Mouse (Mus musculus): ENCODE results near the gene Nup214. TPM values are rescaled to one million over a fixed set of nuclear protein-coding genes. Genes with fewer than 3 reads are reported as not detected.

Nup214 gene
- polyA plus RNA-seq, 1 experiment = 29.5 TPM

DNA sequence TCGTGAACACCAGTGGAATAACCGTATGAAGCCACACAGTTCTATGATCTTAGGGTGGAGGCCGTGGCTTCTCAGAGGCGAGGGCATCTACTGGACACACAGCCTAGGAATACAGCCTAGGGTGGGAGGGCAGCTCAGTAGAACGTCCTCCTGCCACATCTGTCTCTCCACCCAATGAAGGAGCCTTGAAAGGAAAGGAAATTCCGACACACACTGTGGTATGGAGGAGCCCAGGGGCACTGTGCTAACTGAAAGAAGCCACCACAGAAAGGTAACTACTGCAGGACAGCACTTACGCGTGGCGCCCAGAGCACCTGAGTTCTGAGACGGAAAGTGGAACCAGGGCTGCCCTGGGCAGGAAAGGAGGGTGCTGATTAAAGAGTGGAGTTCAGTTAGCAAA, 96.5 kb downstream of the Nup214 start:
- WGBS = 85% methylated on average over 10 of the region's 10 CpGs
- DNase-seq (ENCODE audit: low read depth in 1 of 2, low spot score in 2 of 2) = no peak
- TF ChIP-seq CTCF (IDR thresholded peaks at IDR 0.05; ENCODE audit: extremely low read depth, insufficient read depth, insufficient read length, insufficient replicate concordance) = no peak
- no peak for TF ChIP-seq POLR2A (IDR thresholded peaks at IDR 0.05; ENCODE audit: low read depth, low read length)
- Histone ChIP-seq H3K27me3 (ENCODE audit: control insufficient read depth, insufficient read depth, low read length) (no peaks in the 10 kb centered on the region), H3K27ac (ENCODE audit: insufficient read depth, low read length) (peak overlapping the region; percentile 55), H3K4me1 (ENCODE audit: control insufficient read depth, insufficient read depth, insufficient read length) (peaks cover 3% of the 10 kb centered on the region; the same call in 1 of the 2 replicates), H3K4me3 (ENCODE audit: extremely low read depth, insufficient read depth, insufficient read length) (no peak overlapping the region), H3K36me3 (ENCODE audit: control insufficient read depth, insufficient read depth, low read length) (peaks cover 23% of the 10 kb centered on the region)

DNA sequence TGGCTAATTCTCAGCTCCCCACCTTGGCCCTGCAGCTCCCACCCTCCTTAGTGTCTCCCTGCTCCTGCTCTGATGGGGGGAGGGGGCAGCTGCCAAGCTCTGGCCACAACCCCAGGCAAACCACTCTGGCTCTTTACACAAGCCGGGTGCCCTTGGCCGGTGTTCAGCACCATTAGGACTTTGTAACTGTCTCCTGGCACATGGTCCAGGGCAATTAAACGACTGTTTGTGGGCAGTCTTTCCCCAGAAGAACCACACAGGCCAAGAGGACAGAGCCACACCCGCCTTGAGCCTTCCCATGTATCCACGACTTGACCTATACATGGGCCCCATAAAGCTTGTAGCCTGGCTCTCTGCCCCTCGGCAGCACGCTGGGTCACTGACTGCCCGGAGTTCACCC, 100.2 kb downstream of the Nup214 start:
- Histone ChIP-seq H3K4me3 (ENCODE audit: extremely low read depth, insufficient read depth, insufficient read length) (no peak overlapping the region; the same call in 1 of the 2 replicates), H3K36me3 (ENCODE audit: control insufficient read depth, insufficient read depth, low read length) (peaks cover under 1% of the 10 kb centered on the region; the same call in 1 of the 2 replicates), H3K27me3 (ENCODE audit: control insufficient read depth, insufficient read depth, low read length) (no peaks in the 10 kb centered on the region), H3K27ac (ENCODE audit: insufficient read depth, low read length) (peak overlapping the region; percentile 72), H3K4me1 (ENCODE audit: control insufficient read depth, insufficient read depth, insufficient read length) (peaks cover 10% of the 10 kb centered on the region; the same call in 1 of the 2 replicates)
- DNase-seq (ENCODE audit: low read depth in 1 of 2, low spot score in 2 of 2) = no peak
- TF ChIP-seq CTCF (IDR thresholded peaks at IDR 0.05; ENCODE audit: extremely low read depth, insufficient read depth, insufficient read length, insufficient replicate concordance) = no peak
- no peak for TF ChIP-seq POLR2A (IDR thresholded peaks at IDR 0.05; ENCODE audit: low read depth, low read length)
- WGBS = 64% methylated on average over 8 of the region's 8 CpGs

DNA sequence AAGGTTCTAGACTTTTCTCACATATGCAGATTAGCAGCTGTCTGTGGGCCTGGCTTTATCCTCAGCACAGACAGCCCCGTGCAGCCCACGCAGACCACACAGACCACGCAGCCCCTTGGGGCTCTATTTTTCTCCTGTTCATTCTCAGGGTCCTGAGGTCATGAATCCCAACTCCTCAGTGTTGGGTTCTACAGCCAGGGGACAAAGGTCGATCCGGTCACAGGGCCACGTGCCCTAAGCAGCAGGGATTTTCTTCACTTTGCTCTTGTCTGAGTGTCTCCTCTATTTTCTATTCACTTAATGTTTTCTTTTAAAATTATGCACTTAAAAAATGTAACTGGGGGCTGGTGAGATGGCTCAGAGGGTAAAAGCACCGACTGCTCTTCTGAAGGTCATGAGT, 101.1 kb downstream of the Nup214 start:
- WGBS = 56% methylated on average over 7 of the region's 7 CpGs
- peaks cover 12% of the 10 kb centered on the region; the same call in 1 of the 2 replicates for H3K4me1 ChIP-seq (ENCODE audit: control insufficient read depth, insufficient read depth, insufficient read length)
- no peak for DNase-seq (ENCODE audit: low read depth in 1 of 2, low spot score in 2 of 2)
- H3K4me3 ChIP-seq (ENCODE audit: extremely low read depth, insufficient read depth, insufficient read length) = no peak overlapping the region
- no peak for TF ChIP-seq CTCF (IDR thresholded peaks at IDR 0.05; ENCODE audit: extremely low read depth, insufficient read depth, insufficient read length, insufficient replicate concordance)
- TF ChIP-seq POLR2A (IDR thresholded peaks at IDR 0.05; ENCODE audit: low read depth, low read length) = no peak
- H3K27me3 ChIP-seq (ENCODE audit: control insufficient read depth, insufficient read depth, low read length) = no peaks in the 10 kb centered on the region
- H3K27ac ChIP-seq (ENCODE audit: insufficient read depth, low read length) = peak overlapping the region; percentile 43; the same call in 1 of the 2 replicates
- H3K36me3 ChIP-seq (ENCODE audit: control insufficient read depth, insufficient read depth, low read length) = no peaks in the 10 kb centered on the region; the same call in 1 of the 2 replicates

DNA sequence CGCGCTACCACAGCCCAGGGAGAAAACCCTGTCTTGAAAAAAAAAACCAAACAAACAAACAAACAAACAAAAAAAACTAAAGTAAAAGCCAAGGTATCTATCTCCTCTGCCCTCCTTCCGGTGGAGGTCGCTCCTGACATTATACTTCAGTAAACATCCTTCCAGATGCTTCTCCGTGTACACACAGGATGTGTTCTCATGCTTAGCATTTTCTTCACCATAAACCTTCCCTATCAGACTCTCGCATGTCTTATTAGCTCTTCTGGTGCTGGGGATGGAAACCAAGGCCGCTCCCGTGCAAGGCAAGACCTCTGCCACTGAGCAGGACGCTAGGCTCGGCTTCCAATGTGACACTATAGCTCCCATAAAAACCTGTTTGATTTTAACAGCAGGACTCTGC, 103.5 kb downstream of the Nup214 start:
- peaks cover 14% of the 10 kb centered on the region; the same call in 1 of the 2 replicates for H3K4me1 ChIP-seq (ENCODE audit: control insufficient read depth, insufficient read depth, insufficient read length)
- no peaks in the 10 kb centered on the region for H3K27me3 ChIP-seq (ENCODE audit: control insufficient read depth, insufficient read depth, low read length)
- DNase-seq (ENCODE audit: low read depth in 1 of 2, low spot score in 2 of 2) = no peak
- 76% methylated on average over 10 of the region's 10 CpGs for WGBS
- TF ChIP-seq POLR2A (IDR thresholded peaks at IDR 0.05; ENCODE audit: low read depth, low read length) (no peak), CTCF (IDR thresholded peaks at IDR 0.05; ENCODE audit: extremely low read depth, insufficient read depth, insufficient read length, insufficient replicate concordance) (no peak)
- H3K4me3 ChIP-seq (ENCODE audit: extremely low read depth, insufficient read depth, insufficient read length) = peak overlapping the region; percentile 43; the same call in 1 of the 2 replicates
- peak overlapping the region; percentile 89 for H3K27ac ChIP-seq (ENCODE audit: insufficient read depth, low read length)
- no peaks in the 10 kb centered on the region; the same call in 1 of the 2 replicates for H3K36me3 ChIP-seq (ENCODE audit: control insufficient read depth, insufficient read depth, low read length)

DNA sequence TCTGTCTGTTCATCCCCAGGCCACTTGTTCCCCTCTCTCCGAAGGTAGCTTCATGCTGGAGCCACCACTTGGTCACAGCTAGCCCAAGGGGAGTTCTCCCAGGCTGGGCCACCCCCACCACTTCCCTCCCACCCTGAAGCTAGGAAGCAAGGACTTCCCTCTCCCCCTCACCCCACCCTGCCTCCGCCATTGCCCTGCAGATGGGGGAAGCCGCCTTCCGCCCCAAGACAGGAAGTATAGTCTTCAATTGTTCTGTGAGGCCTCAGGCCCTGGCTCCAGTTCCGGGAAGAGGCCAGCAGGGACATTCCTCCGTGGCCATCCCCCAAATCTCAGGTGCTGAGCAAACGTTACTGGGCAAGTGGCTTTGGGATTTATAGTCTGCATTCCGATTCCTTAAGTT, 104.3 kb downstream of the Nup214 start:
- Histone ChIP-seq H3K36me3 (ENCODE audit: control insufficient read depth, insufficient read depth, low read length) (no peaks in the 10 kb centered on the region; the same call in 1 of the 2 replicates), H3K27me3 (ENCODE audit: control insufficient read depth, insufficient read depth, low read length) (no peaks in the 10 kb centered on the region), H3K4me1 (ENCODE audit: control insufficient read depth, insufficient read depth, insufficient read length) (peaks cover 14% of the 10 kb centered on the region; the same call in 1 of the 2 replicates), H3K27ac (ENCODE audit: insufficient read depth, low read length) (peak overlapping the region; percentile 89), H3K4me3 (ENCODE audit: extremely low read depth, insufficient read depth, insufficient read length) (peak overlapping the region; percentile 43)
- WGBS = 18% methylated on average over 8 of the region's 8 CpGs
- DNase-seq (ENCODE audit: low read depth in 1 of 2, low spot score in 2 of 2) = peak in 1 of 2 experiments; percentile 66
- TF ChIP-seq CTCF (IDR thresholded peaks at IDR 0.05; ENCODE audit: extremely low read depth, insufficient read depth, insufficient read length, insufficient replicate concordance) = peak; percentile 10; the same call in 1 of the 2 replicates
- TF ChIP-seq POLR2A (IDR thresholded peaks at IDR 0.05; ENCODE audit: low read depth, low read length) = no peak; the same call in 1 of the 2 replicates

DNA sequence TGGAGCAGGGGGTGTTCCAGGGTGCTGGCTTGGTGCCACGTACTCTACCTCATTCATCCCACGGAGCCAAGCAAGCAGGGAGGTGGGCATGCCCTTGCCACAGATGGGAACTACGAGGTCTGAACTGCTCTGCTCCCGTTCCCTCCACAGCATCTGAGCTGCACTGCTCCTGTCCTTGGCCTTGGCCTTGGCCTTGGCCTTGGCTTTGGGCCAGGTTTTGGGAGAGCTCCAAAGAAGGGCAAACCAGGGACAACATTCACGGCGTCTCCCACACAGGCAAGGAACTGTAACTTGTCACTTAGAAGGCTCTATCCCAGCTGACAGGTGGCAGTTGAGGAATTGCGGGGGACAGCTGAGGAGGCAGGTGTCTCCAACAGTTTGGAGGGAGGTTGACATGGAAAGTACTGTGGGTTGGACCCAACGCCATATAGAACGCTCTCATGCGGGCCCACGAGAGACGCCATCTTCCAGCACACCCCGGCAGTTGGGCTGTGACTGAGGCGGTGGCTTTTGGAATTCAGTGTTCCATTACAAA, 105.0 kb downstream of the Nup214 start:
- Histone ChIP-seq H3K27ac (ENCODE audit: insufficient read depth, low read length) (peak overlapping the region; percentile 82), H3K36me3 (ENCODE audit: control insufficient read depth, insufficient read depth, low read length) (no peaks in the 10 kb centered on the region; the same call in 1 of the 2 replicates), H3K4me1 (ENCODE audit: control insufficient read depth, insufficient read depth, insufficient read length) (peaks cover 14% of the 10 kb centered on the region; the same call in 1 of the 2 replicates), H3K27me3 (ENCODE audit: control insufficient read depth, insufficient read depth, low read length) (no peaks in the 10 kb centered on the region), H3K4me3 (ENCODE audit: extremely low read depth, insufficient read depth, insufficient read length) (peak overlapping the region; percentile 28)
- 76% methylated on average over 14 of the region's 14 CpGs for WGBS
- DNase-seq (ENCODE audit: low read depth in 1 of 2, low spot score in 2 of 2) = no peak
- TF ChIP-seq CTCF (IDR thresholded peaks at IDR 0.05; ENCODE audit: extremely low read depth, insufficient read depth, insufficient read length, insufficient replicate concordance) (no peak), POLR2A (IDR thresholded peaks at IDR 0.05; ENCODE audit: low read depth, low read length) (no peak)

DNA sequence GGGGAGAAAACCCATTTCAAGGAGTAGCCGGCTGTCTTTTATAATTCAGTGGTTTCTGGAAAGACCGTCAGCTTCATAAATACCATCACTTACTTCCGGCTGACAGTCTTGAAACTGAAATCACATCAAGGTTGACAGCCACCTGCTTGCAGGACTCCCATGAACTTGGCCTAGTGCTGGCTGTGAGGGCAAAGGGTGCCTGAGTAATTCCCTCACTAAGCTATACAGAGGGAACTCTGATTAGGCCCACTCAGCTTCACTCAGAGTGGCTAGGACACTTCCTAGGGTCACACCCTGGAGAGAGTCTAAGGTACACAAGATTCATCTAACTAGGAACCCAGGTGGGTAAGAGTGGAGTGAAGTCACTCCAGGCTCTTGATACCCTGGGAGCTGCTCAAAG, 106.4 kb downstream of the Nup214 start:
- Histone ChIP-seq H3K36me3 (ENCODE audit: control insufficient read depth, insufficient read depth, low read length) (no peaks in the 10 kb centered on the region; the same call in 1 of the 2 replicates), H3K4me3 (ENCODE audit: extremely low read depth, insufficient read depth, insufficient read length) (peak overlapping the region; percentile 42), H3K27me3 (ENCODE audit: control insufficient read depth, insufficient read depth, low read length) (no peaks in the 10 kb centered on the region), H3K27ac (ENCODE audit: insufficient read depth, low read length) (peak overlapping the region; percentile 82), H3K4me1 (ENCODE audit: control insufficient read depth, insufficient read depth, insufficient read length) (peaks cover 14% of the 10 kb centered on the region; the same call in 1 of the 2 replicates)
- TF ChIP-seq POLR2A (IDR thresholded peaks at IDR 0.05; ENCODE audit: low read depth, low read length) = no peak
- TF ChIP-seq CTCF (IDR thresholded peaks at IDR 0.05; ENCODE audit: extremely low read depth, insufficient read depth, insufficient read length, insufficient replicate concordance) = no peak
- no peak for DNase-seq (ENCODE audit: low read depth in 1 of 2, low spot score in 2 of 2)
- 20% methylated on average over 3 of the region's 3 CpGs for WGBS

All from spleen, adult 2 months (tissue).